Mouse (Mus musculus): ENCODE data around the gene Ttc7b.

Ttc7b gene

GRCm38 (mm10) chr12:100305051-100305673 lies 215.5 kb downstream of the Ttc7b start:
- DNase-seq (ENCODE audit: low spot score), result no peak

GRCm38 (mm10) chr12:100304280-100304679 lies 216.3 kb downstream of the Ttc7b start:
- DNase-seq (ENCODE audit: low spot score), result no peak

- no peak for DNase-seq (ENCODE audit: low spot score)
Observed at GRCm38 (mm10) chr12:100303141-100303540, 217.5 kb downstream of the Ttc7b start.

- DNase-seq (ENCODE audit: low spot score), result no peak
Observed at GRCm38 (mm10) chr12:100300446-100300845, 220.2 kb downstream of the Ttc7b start.

GRCm38 (mm10) chr12:100299322-100299726 lies 221.3 kb downstream of the Ttc7b start:
- no peak for DNase-seq (ENCODE audit: low spot score)

- DNase-seq (ENCODE audit: low spot score), result no peak
Observed at GRCm38 (mm10) chr12:100298788-100299187, 221.8 kb downstream of the Ttc7b start.

- no peak for DNase-seq (ENCODE audit: low spot score)
Observed at GRCm38 (mm10) chr12:100297961-100298360, 222.7 kb downstream of the Ttc7b start.

GRCm38 (mm10) chr12:100294457-100294856 lies 226.2 kb downstream of the Ttc7b start:
- DNase-seq (ENCODE audit: low spot score), result no peak

- no peak for DNase-seq (ENCODE audit: low spot score)
Observed at GRCm38 (mm10) chr12:100293956-100294355, 226.7 kb downstream of the Ttc7b start.

GRCm38 (mm10) chr12:100290711-100291685 lies 229.6 kb downstream of the Ttc7b start:
- no peak for DNase-seq (ENCODE audit: low spot score)

- no peak for DNase-seq (ENCODE audit: low spot score)
Observed at GRCm38 (mm10) chr12:100290178-100290531, 230.5 kb downstream of the Ttc7b start.

- DNase-seq (ENCODE audit: low spot score), result peak; percentile 71
Observed at GRCm38 (mm10) chr12:100289267-100290177, 231.1 kb downstream of the Ttc7b start.

GRCm38 (mm10) chr12:100288018-100288417 lies 232.6 kb downstream of the Ttc7b start:
- no peak for DNase-seq (ENCODE audit: low spot score)

GRCm38 (mm10) chr12:100287565-100287964 lies 233.1 kb downstream of the Ttc7b start:
- no peak for DNase-seq (ENCODE audit: low spot score)

- no peak for DNase-seq (ENCODE audit: low spot score)
Observed at GRCm38 (mm10) chr12:100283283-100283682, 237.3 kb downstream of the Ttc7b start.

GRCm38 (mm10) chr12:100282025-100282885 lies 238.4 kb downstream of the Ttc7b start:
- no peak for DNase-seq (ENCODE audit: low spot score)

- no peak for DNase-seq (ENCODE audit: low spot score)
Observed at GRCm38 (mm10) chr12:100280972-100281794, 239.4 kb downstream of the Ttc7b start.

- no peak for DNase-seq (ENCODE audit: low spot score)
Observed at GRCm38 (mm10) chr12:100279898-100280297, 240.7 kb downstream of the Ttc7b start.

GRCm38 (mm10) chr12:100278358-100278757 lies 242.3 kb downstream of the Ttc7b start:
- no peak for DNase-seq (ENCODE audit: low spot score)

GRCm38 (mm10) chr12:100277534-100277905 lies 243.1 kb downstream of the Ttc7b start:
- DNase-seq (ENCODE audit: low spot score), result no peak

Data from ovary, adult 18-20 months (tissue).